Mouse (Mus musculus): ENCODE results near the gene 4930578C19Rik. TPM values are rescaled to one million over a fixed set of nuclear protein-coding genes. Genes with fewer than 3 reads are reported as not detected.
A peak's percentile ranks its signal among the peaks of the same experiment; 100 is the strongest.
"Not testable (repeated sequence)": the region's sequence is repeated elsewhere in the genome, so short reads cannot be mapped to it uniquely, and the experiment has no call there.

The 4930578C19Rik gene
- polyA plus RNA-seq, 1 experiment from 2014 or later = 0.50 TPM

GRCm38 (mm10) chrX:18411071-18411840 lies 49.9 kb downstream of the 4930578C19Rik start:
- H3K9me3 ChIP-seq (ENCODE audit: control insufficient read depth, low read length) = no peaks in the 10 kb centered on the region
- H3K9ac ChIP-seq (ENCODE audit: low read depth, low read length) = no peak overlapping the region
- WGBS = 83% methylated on average over 10 of the region's 10 CpGs
- no peaks in the 10 kb centered on the region for H3K27me3 ChIP-seq (replicated peaks; ENCODE audit: control insufficient read depth, insufficient read depth, low read length)
- H3K4me3 ChIP-seq (ENCODE audit: low read length) = no peak overlapping the region
- H3K36me3 ChIP-seq (ENCODE audit: control insufficient read depth, insufficient read depth, low read length) = no peaks in the 10 kb centered on the region
- H3K27ac ChIP-seq (ENCODE audit: low read length) = no peak overlapping the region
- no peak overlapping the region for H3K4me2 ChIP-seq (ENCODE audit: low read depth, low read length)
- H3K4me1 ChIP-seq (ENCODE audit: control insufficient read depth, insufficient read depth, low read length) = no peaks in the 10 kb centered on the region
- no peak for ATAC-seq

- no peak for ATAC-seq
- Histone ChIP-seq H3K9ac (ENCODE audit: low read depth, low read length) (no peak overlapping the region), H3K9me3 (ENCODE audit: control insufficient read depth, low read length) (no peaks in the 10 kb centered on the region), H3K36me3 (ENCODE audit: control insufficient read depth, insufficient read depth, low read length) (no peaks in the 10 kb centered on the region), H3K4me2 (ENCODE audit: low read depth, low read length) (no peak overlapping the region), H3K4me1 (ENCODE audit: control insufficient read depth, insufficient read depth, low read length) (no peaks in the 10 kb centered on the region), H3K27me3 (replicated peaks; ENCODE audit: control insufficient read depth, insufficient read depth, low read length) (no peaks in the 10 kb centered on the region), H3K4me3 (ENCODE audit: low read length) (no peak overlapping the region), H3K27ac (ENCODE audit: low read length) (no peak overlapping the region)
- 71% methylated on average over 2 of the region's 2 CpGs for WGBS
Observed at GRCm38 (mm10) chrX:18409598-18409997, 51.6 kb downstream of the 4930578C19Rik start.

GRCm38 (mm10) chrX:18402296-18402695 lies 58.9 kb downstream of the 4930578C19Rik start:
- 51% methylated on average over 10 of the region's 10 CpGs for WGBS
- Histone ChIP-seq H3K9me3 (ENCODE audit: control insufficient read depth, low read length) (no peaks in the 10 kb centered on the region), H3K36me3 (ENCODE audit: control insufficient read depth, insufficient read depth, low read length) (no peaks in the 10 kb centered on the region), H3K27me3 (replicated peaks; ENCODE audit: control insufficient read depth, insufficient read depth, low read length) (no peaks in the 10 kb centered on the region), H3K27ac (ENCODE audit: low read length) (no peak overlapping the region), H3K4me3 (ENCODE audit: low read length) (no peak overlapping the region), H3K4me1 (ENCODE audit: control insufficient read depth, insufficient read depth, low read length) (no peaks in the 10 kb centered on the region), H3K9ac (ENCODE audit: low read depth, low read length) (no peak overlapping the region), H3K4me2 (ENCODE audit: low read depth, low read length) (no peak overlapping the region)
- ATAC-seq = 0 out of 2 replicates have a peak, but pooled peaks have one; percentile 46

GRCm38 (mm10) chrX:18396700-18397099 lies 64.5 kb downstream of the 4930578C19Rik start:
- ATAC-seq = peak; percentile 89
- Histone ChIP-seq H3K4me2 (ENCODE audit: low read depth, low read length) (no peak overlapping the region), H3K27ac (ENCODE audit: low read length) (no peak overlapping the region), H3K9me3 (ENCODE audit: control insufficient read depth, low read length) (no peaks in the 10 kb centered on the region), H3K9ac (ENCODE audit: low read depth, low read length) (no peak overlapping the region), H3K4me1 (ENCODE audit: control insufficient read depth, insufficient read depth, low read length) (no peaks in the 10 kb centered on the region), H3K4me3 (ENCODE audit: low read length) (no peak overlapping the region), H3K27me3 (replicated peaks; ENCODE audit: control insufficient read depth, insufficient read depth, low read length) (no peaks in the 10 kb centered on the region), H3K36me3 (ENCODE audit: control insufficient read depth, insufficient read depth, low read length) (no peaks in the 10 kb centered on the region)
- WGBS = 75% methylated on average over 2 of the region's 2 CpGs

- 71% methylated on average over 5 of the region's 5 CpGs for WGBS
Observed at GRCm38 (mm10) chrX:18384181-18384580, 77.0 kb downstream of the 4930578C19Rik start.

More at GRCm38 (mm10) chrX:18384181-18384580, 77.0 kb downstream of the 4930578C19Rik start:
- not testable (repeated sequence) for H3K27ac ChIP-seq (ENCODE audit: low read length); ATAC-seq; H3K4me3 ChIP-seq (ENCODE audit: low read length); H3K9ac ChIP-seq (ENCODE audit: low read depth, low read length); H3K36me3 ChIP-seq (ENCODE audit: control insufficient read depth, insufficient read depth, low read length); H3K9me3 ChIP-seq (ENCODE audit: control insufficient read depth, low read length); H3K4me1 ChIP-seq (ENCODE audit: control insufficient read depth, insufficient read depth, low read length); H3K27me3 ChIP-seq (replicated peaks; ENCODE audit: control insufficient read depth, insufficient read depth, low read length); H3K4me2 ChIP-seq (ENCODE audit: low read depth, low read length)
